8 mouse cellular contexts compared by ENCODE assay signal in the genomic region with DNA sequence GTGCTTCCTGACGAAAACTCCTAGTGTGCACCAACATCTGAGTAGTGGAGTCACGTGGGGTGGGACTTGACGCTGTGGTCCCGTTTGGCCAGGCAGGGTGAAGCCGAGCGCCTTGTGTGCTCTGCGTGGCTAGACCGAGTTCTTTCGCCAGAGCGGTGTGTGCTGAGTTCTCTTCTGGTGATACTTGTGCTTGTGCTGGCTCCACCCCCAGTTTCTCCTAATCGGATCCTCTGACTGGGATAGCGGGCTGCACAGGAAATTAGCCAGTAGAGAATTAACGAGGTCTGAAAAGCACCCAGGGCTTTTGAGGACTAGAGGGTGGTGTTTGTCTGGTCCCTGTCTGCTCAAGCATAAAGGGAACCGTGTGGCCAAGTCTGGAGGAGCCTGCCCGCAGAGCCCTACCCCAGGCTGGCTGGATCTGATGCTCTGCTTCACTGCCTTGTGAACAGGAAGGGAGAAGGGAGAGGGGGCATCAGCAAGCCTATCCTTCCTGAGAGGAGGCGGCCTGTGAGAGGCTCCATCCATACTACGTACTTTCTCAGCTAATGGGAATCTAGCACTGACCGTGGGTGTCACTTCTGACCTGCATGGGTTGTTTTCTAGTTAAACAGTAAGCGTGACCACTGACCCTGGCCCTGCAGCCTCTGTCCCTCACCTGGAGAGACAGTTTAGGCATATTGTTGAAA. TPM values are rescaled to one million over a fixed set of nuclear protein-coding genes. Genes with fewer than 3 reads are reported as not detected.
DNase-seq lines count a peak whose midpoint lies in the region; ATAC-seq and TF ChIP-seq lines count a peak whose summit lies in the region.

No protein-coding gene starts in this region.

- peaks cover 4% of the 10 kb centered on the region for H3K4me1 ChIP-seq in lung, postnatal 0 days (ENCODE audit: insufficient read depth, low read depth, low read length)
- H3K4me1 ChIP-seq in heart, embryonic 13.5 days, result peaks cover 49% of the 10 kb centered on the region
- H3K4me1 ChIP-seq in stomach, embryonic 16.5 days (ENCODE audit: control insufficient read depth, insufficient read depth, low read length), result peaks cover 26% of the 10 kb centered on the region

- no peak overlapping the region for H3K9ac ChIP-seq in lung, postnatal 0 days (replicated peaks; ENCODE audit: low read depth)
- peak overlapping the region; percentile 67; the same call in 1 of the 2 replicates for H3K9ac ChIP-seq in heart, embryonic 13.5 days
- H3K9ac ChIP-seq in stomach, embryonic 16.5 days (ENCODE audit: low read length), result no peak overlapping the region

- no peaks in the 10 kb centered on the region for H3K9me3 ChIP-seq in lung, postnatal 0 days (ENCODE audit: low read length)
- no peaks in the 10 kb centered on the region for H3K9me3 ChIP-seq in heart, embryonic 13.5 days
- no peaks in the 10 kb centered on the region for H3K9me3 ChIP-seq in stomach, embryonic 16.5 days (replicated peaks; ENCODE audit: control insufficient read depth, low read length)

- H3K36me3 ChIP-seq in lung, postnatal 0 days (ENCODE audit: insufficient read depth, low read length), result no peaks in the 10 kb centered on the region
- H3K36me3 ChIP-seq in heart, embryonic 13.5 days, result peaks cover 3% of the 10 kb centered on the region; the same call in 1 of the 2 replicates
- no peaks in the 10 kb centered on the region for H3K36me3 ChIP-seq in stomach, embryonic 16.5 days (ENCODE audit: control insufficient read depth, insufficient read depth, low read length)

- DNase-seq in lung, postnatal 0 days (ENCODE audit: low spot score), result peak; percentile 55
- DNase-seq in lung, postnatal 36 days, result no peak
- peak; percentile 51 for DNase-seq in liver
- no peak for DNase-seq in ovary, postnatal 14 days (ENCODE audit: low spot score)
- no peak for DNase-seq in layer of hippocampus, adult 8-10 months (ENCODE audit: low spot score in 2 of 2)
- DNase-seq in lung, postnatal 4 days, result no peak

- peak overlapping the region; percentile 35 for H3K4me2 ChIP-seq in lung, postnatal 0 days (replicated peaks; ENCODE audit: low read depth, low read length)
- H3K4me2 ChIP-seq in heart, embryonic 13.5 days, result peak overlapping the region; percentile 54
- no peak overlapping the region for H3K4me2 ChIP-seq in stomach, embryonic 16.5 days (ENCODE audit: low read depth, low read length)

- H3K27ac ChIP-seq in lung, postnatal 0 days (ENCODE audit: low read length), result no peak overlapping the region
- no peak overlapping the region for H3K27ac ChIP-seq in heart, embryonic 13.5 days (replicated peaks)
- no peak overlapping the region for H3K27ac ChIP-seq in stomach, embryonic 16.5 days (ENCODE audit: low read length)

- TF ChIP-seq CTCF in lung, postnatal 0 days (IDR thresholded peaks at IDR 0.05), result no peak

- no peaks in the 10 kb centered on the region for H3K27me3 ChIP-seq in lung, postnatal 0 days (replicated peaks; ENCODE audit: insufficient read depth, low read length)
- H3K27me3 ChIP-seq in heart, embryonic 13.5 days (replicated peaks), result no peaks in the 10 kb centered on the region
- H3K27me3 ChIP-seq in stomach, embryonic 16.5 days (ENCODE audit: control insufficient read depth, insufficient read depth, low read length), result no peaks in the 10 kb centered on the region

- ATAC-seq in lung, postnatal 0 days, result peak; percentile 25; the same call in 1 of the 2 replicates
- ATAC-seq in heart, embryonic 13.5 days (ENCODE audit: extremely low read depth, insufficient number of reproducible peaks, low FRiP score, low TSS enrichment), result no peak
- peak; percentile 44; the same call in 1 of the 2 replicates for ATAC-seq in stomach, embryonic 16.5 days (ENCODE audit: insufficient read depth, low FRiP score)

- TF ChIP-seq EP300 in lung, postnatal 0 days (IDR thresholded peaks at IDR 0.05), result no peak

- no peak overlapping the region for H3K4me3 ChIP-seq in lung, postnatal 0 days (ENCODE audit: low read depth, low read length)
- 0 out of 2 replicates have a peak overlapping the region, but pooled peaks have one; percentile 1 for H3K4me3 ChIP-seq in heart, embryonic 13.5 days
- no peak overlapping the region for H3K4me3 ChIP-seq in stomach, embryonic 16.5 days (replicated peaks; ENCODE audit: low read length)

- WGBS in lung, postnatal 0 days, result 35% methylated on average over 19 of the region's 19 CpGs
- WGBS in heart, embryonic 13.5 days, result 36% methylated on average over 19 of the region's 19 CpGs
- WGBS in stomach, embryonic 16.5 days, result 41% methylated on average over 19 of the region's 19 CpGs

RNA-seq across cellular contexts. Expression of a gene that starts 28.7 kb away (rescaled TPM):
- 17.4 and 20.1 TPM in 2 replicates for polyA plus RNA-seq in lung, postnatal 0 days (2015; fragmentation: Nextera tagmentation; extraction: Ambion mirVana)
- polyA plus RNA-seq in heart, embryonic 13.5 days (2015; fragmentation: Nextera tagmentation; extraction: Ambion mirVana), result 21.0 and 21.4 TPM in 2 replicates
- polyA plus RNA-seq in stomach, embryonic 16.5 days (2015; fragmentation: Nextera tagmentation; extraction: Ambion mirVana), result 33.4 and 42.0 TPM in 2 replicates
- total RNA-seq in layer of hippocampus, adult 8-10 months (2022), result 10 to 100 TPM; 40.6 to 49.2 (median 47.4) TPM

RNA-seq across cellular contexts. Expression of a gene that starts 52.3 kb away (rescaled TPM):
- polyA plus RNA-seq in lung, postnatal 0 days (2015; fragmentation: Nextera tagmentation; extraction: Ambion mirVana), result 6.1 and 6.9 TPM in 2 replicates
- 8.7 and 10.2 TPM in 2 replicates for polyA plus RNA-seq in heart, embryonic 13.5 days (2015; fragmentation: Nextera tagmentation; extraction: Ambion mirVana)
- polyA plus RNA-seq in stomach, embryonic 16.5 days (2015; fragmentation: Nextera tagmentation; extraction: Ambion mirVana), result 11.2 and 15.1 TPM in 2 replicates
- 1 to 10 TPM; 1.3 to 4.5 (median 1.9) TPM for total RNA-seq in layer of hippocampus, adult 8-10 months (2022)

Comparison
In these comparisons a context has a peak if more than half of its experiments do, and no peak if none do; other contexts are left out.
1. DNase-seq: peak in lung, postnatal 0 days (single experiment) and liver (single experiment); none in lung, postnatal 36 days (single experiment), ovary, postnatal 14 days (single experiment), layer of hippocampus, adult 8-10 months (0 of 2) and lung, postnatal 4 days (0 of 2).